Mouse (Mus musculus) embryonic facial prominence, embryonic 14.5 days (tissue): ENCODE data around the gene Umod. TPM values are rescaled to one million over a fixed set of nuclear protein-coding genes. Genes with fewer than 3 reads are reported as not detected.

ENCODE experiments used
- ATAC-seq: fragments of 200-750 bp; cut with Nextera tagmentation; 2 replicates; pipeline ENCODE4 v1.8.0; 2017; ENCODE audit warnings: low read depth, moderate number of reproducible peaks, moderate TSS enrichment
- DNase-seq: peaks from one replicate; pipeline ENCODE4 v3.0.0-alpha.2; 2015; ENCODE audit warnings: low spot score
- H3K27ac ChIP-seq: fragments of 300-500 bp; sonication (generic); replicated peaks from 2 replicates; pipeline ENCODE4 v1.5.1; 2014; ENCODE audit warnings: low read depth, mild to moderate bottlenecking, low read length, moderate library complexity
- H3K27me3 ChIP-seq: fragments of 300-500 bp; sonication (generic); replicated peaks from 2 replicates; pipeline ENCODE4 v1.6.1; 2014; ENCODE audit warnings: low read length; ENCODE audit not compliant: control insufficient read depth, insufficient read depth
- H3K36me3 ChIP-seq: fragments of 300-500 bp; sonication (generic); 2 replicates; pipeline ENCODE4 v1.6.1; 2014; ENCODE audit warnings: low read length, mixed read lengths; ENCODE audit not compliant: control insufficient read depth, insufficient read depth
- H3K4me1 ChIP-seq: fragments of 300-500 bp; sonication (generic); 2 replicates; pipeline ENCODE4 v1.6.1; 2014; ENCODE audit warnings: antibody characterized with exemption, low read length; ENCODE audit not compliant: control insufficient read depth, insufficient read depth
- H3K4me2 ChIP-seq: fragments of 300-500 bp; sonication (generic); 2 replicates; pipeline ENCODE4 v1.6.1; 2014; ENCODE audit warnings: low read depth, mild to moderate bottlenecking, low read length, moderate library complexity, mixed read lengths
- H3K4me3 ChIP-seq: fragments of 300-500 bp; sonication (generic); 2 replicates; pipeline ENCODE4 v1.5.1; 2014; ENCODE audit warnings: low read depth, mild to moderate bottlenecking, low read length
- H3K9ac ChIP-seq: fragments of 300-500 bp; sonication (generic); 2 replicates; pipeline ENCODE4 v1.6.1; 2014; ENCODE audit warnings: low read depth, mild to moderate bottlenecking, low read length, moderate library complexity, mixed read lengths
- H3K9me3 ChIP-seq: fragments of 300-500 bp; sonication (generic); 2 replicates; pipeline ENCODE4 v1.6.1; 2016; ENCODE audit warnings: low read length; ENCODE audit not compliant: control insufficient read depth
- WGBS: fragments of 180-500 bp; shearing (Covaris S2); extraction: QIAGEN DNeasy Blood & Tissue Kit; methylation state at CpG from one replicate; pipeline ENCODE4 v1.1.7; 2014; 5-methylcytosine and 5-hydroxymethylcytosine counted together
- polyA plus RNA-seq: library from polyadenylated mRNA; unstranded; fragments of >200 nt; fragmentation: Nextera tagmentation; extraction: Ambion mirVana; gene quantifications from 2 replicates; pipeline ENCODE4 v1.2.1, GENCODE M21; 2014

The Umod gene
- polyA plus RNA-seq, 1 experiment from 2014 or later, result 0.13 TPM

DNA sequence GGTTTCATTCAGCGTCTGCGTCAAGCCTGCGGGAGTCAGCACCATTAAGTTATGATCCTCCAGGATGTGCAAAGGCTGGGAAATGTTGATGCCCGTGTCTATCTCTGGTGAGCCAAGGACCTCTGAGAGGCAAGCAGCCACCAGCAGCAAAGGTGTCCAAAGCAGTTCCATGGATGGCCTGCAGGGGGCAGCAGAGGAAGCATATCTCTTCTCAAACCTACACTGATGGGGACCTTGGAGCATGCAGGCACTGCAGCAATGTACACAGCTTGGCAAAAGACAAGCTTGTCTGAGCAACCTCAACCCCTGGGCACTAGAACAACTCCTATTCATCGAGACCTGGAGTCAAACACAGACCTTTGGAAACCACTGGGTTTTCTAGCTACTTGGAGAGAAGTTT lies 40.6 kb upstream of the Umod start:
- no peak overlapping the region for H3K27ac ChIP-seq
- WGBS, result 47% methylated on average over 5 of the region's 5 CpGs
- no peak for ATAC-seq

GRCm38 (mm10) chr7:119519163-119519562 lies 40.1 kb upstream of the Umod start, which contains the start of gene Acsm5:
TSS of gene Acsm5 (plus strand) at chr7:119519463.
- Histone ChIP-seq H3K27me3 (no peaks in the 10 kb centered on the region), H3K4me1 (no peaks in the 10 kb centered on the region), H3K27ac (no peak within 1 kb of the TSS), H3K9me3 (no peaks in the 10 kb centered on the region), H3K36me3 (no peaks in the 10 kb centered on the region), H3K9ac (no peak within 1 kb of the TSS), H3K4me3 (no peak within 1 kb of the TSS), H3K4me2 (no peak within 1 kb of the TSS)
- ATAC-seq (no peak), DNase-seq (no peak)
- 71% methylated on average over 5 of the region's 5 CpGs for WGBS

More for the DNA sequence above, 40.6 kb upstream of the Umod start:
- H3K9me3 ChIP-seq, result no peaks in the 10 kb centered on the region
- H3K36me3 ChIP-seq, result no peaks in the 10 kb centered on the region
- no peaks in the 10 kb centered on the region for H3K27me3 ChIP-seq
- H3K4me2 ChIP-seq, result no peak overlapping the region
- peak; percentile 24 for DNase-seq
- no peak overlapping the region for H3K4me3 ChIP-seq
- no peaks in the 10 kb centered on the region for H3K4me1 ChIP-seq
- no peak overlapping the region for H3K9ac ChIP-seq

- H3K4me2 ChIP-seq, result no peak overlapping the region
- H3K27me3 ChIP-seq, result no peaks in the 10 kb centered on the region
- H3K9me3 ChIP-seq, result no peaks in the 10 kb centered on the region
- no peak overlapping the region for H3K9ac ChIP-seq
- no peak for ATAC-seq
- no peaks in the 10 kb centered on the region for H3K36me3 ChIP-seq
- no peak for DNase-seq
- H3K27ac ChIP-seq, result no peak overlapping the region
- H3K4me1 ChIP-seq, result no peaks in the 10 kb centered on the region
- 84% methylated on average over 7 of the region's 7 CpGs for WGBS
- H3K4me3 ChIP-seq, result no peak overlapping the region
These were observed 37.1 kb upstream of the Umod start for GRCm38 (mm10) chr7:119516272-119516558.

- Histone ChIP-seq H3K4me2 (no peak overlapping the region), H3K9ac (no peak overlapping the region), H3K4me3 (no peak overlapping the region), H3K27me3 (no peaks in the 10 kb centered on the region), H3K27ac (no peak overlapping the region), H3K4me1 (no peaks in the 10 kb centered on the region), H3K9me3 (no peaks in the 10 kb centered on the region), H3K36me3 (no peaks in the 10 kb centered on the region)
- ATAC-seq, result no peak
- 63% methylated on average over 10 of the region's 10 CpGs for WGBS
- peak; percentile 10 for DNase-seq
These were observed 36.6 kb upstream of the Umod start for GRCm38 (mm10) chr7:119515492-119516271.

DNA sequence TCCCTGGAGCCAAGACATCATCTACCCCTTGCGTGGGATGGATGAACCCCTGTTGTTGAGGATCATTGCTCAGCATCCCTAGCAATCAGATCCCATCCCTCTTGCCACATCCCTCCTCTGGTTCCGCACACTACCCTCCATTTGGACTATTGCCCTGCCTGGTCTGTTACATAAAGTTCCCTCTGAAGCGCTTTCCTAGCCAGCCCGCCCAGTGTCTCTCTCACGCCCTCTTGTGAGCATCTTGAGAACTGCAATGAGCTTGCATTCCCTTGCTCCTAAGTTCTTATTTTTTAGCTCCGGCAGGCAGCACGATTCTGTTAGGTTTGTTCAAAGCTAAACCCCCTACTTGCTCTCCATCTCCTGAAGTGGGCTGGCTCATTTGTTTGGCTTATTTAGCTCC lies 34.0 kb upstream of the Umod start:
- H3K36me3 ChIP-seq, result no peaks in the 10 kb centered on the region
- H3K27me3 ChIP-seq, result no peaks in the 10 kb centered on the region
- H3K4me3 ChIP-seq, result no peak overlapping the region
- no peak overlapping the region for H3K4me2 ChIP-seq
- WGBS, result 28% methylated on average over 7 of the region's 7 CpGs
- no peak overlapping the region for H3K9ac ChIP-seq
- DNase-seq (peak; percentile 4), ATAC-seq (no peak)
- H3K9me3 ChIP-seq, result no peaks in the 10 kb centered on the region
- H3K27ac ChIP-seq, result no peak overlapping the region
- H3K4me1 ChIP-seq, result no peaks in the 10 kb centered on the region

DNA sequence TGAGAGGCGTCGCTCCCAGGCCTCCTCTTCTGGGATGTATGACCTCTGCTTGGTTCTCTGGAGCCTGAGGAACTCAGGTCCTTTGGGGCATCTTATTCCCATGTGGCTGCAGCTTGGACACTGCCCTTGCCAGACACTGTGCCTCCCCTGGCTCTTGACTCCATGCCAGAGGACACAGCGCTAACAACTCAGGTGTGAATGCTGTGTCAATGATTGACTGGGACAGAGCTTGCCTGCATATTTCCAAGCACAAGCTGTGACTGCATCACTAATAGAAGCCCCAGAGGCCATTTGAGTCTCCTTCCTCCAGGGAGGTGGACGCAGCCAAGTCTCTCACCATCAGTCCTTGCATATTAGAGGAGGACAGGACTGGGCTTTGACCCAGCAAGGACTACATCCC lies 32.1 kb upstream of the Umod start:
- H3K27me3 ChIP-seq, result no peaks in the 10 kb centered on the region
- no peak for DNase-seq
- ATAC-seq, result no peak
- no peak overlapping the region for H3K27ac ChIP-seq
- no peaks in the 10 kb centered on the region for H3K4me1 ChIP-seq
- no peak overlapping the region for H3K4me2 ChIP-seq
- no peaks in the 10 kb centered on the region for H3K9me3 ChIP-seq
- WGBS, result 93% methylated on average over 4 of the region's 4 CpGs
- H3K9ac ChIP-seq, result no peak overlapping the region
- no peak overlapping the region for H3K4me3 ChIP-seq
- no peaks in the 10 kb centered on the region for H3K36me3 ChIP-seq

DNA sequence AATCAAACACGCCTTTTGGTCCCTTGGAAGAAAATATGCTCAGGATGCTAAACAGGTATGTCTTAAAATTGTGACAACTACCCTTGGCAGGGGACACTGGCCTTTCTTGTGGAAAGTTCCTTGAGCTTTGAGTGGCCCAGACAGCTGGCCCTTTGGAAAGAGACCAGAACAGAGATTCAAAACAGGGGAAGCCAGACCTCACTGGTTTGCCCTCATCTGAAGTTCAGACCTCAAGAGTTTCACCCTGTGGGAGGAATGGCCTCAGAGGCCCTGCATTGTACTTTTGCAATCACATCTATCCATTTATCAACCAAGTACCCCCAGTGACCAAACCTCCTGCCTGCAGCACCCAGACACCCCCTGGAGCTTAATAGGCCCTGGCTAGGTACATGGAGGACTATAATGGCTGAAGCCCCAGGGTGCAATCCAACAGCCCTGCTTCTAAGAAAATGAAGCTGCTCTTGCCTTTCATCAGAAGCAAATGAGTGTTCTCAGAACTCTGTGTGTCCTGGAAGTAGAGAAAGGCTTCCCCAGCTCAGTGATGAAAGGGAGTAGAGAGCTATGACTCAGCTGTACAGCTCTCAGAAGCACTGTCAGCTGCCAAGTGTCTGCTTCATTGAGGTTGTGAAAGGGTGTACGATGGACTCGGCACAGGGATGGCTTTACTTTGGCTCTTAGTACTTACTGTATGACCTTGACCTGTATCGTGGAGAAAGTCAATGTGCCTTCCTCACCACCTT lies 11.1 kb upstream of the Umod start:
- Histone ChIP-seq H3K9me3 (no peaks in the 10 kb centered on the region), H3K27ac (no peak overlapping the region), H3K36me3 (no peaks in the 10 kb centered on the region), H3K9ac (no peak overlapping the region), H3K4me3 (no peak overlapping the region), H3K4me1 (no peaks in the 10 kb centered on the region), H3K4me2 (no peak overlapping the region), H3K27me3 (no peaks in the 10 kb centered on the region)
- ATAC-seq (no peak), DNase-seq (no peak)
- WGBS, result 81% methylated on average over 4 of the region's 4 CpGs

DNA sequence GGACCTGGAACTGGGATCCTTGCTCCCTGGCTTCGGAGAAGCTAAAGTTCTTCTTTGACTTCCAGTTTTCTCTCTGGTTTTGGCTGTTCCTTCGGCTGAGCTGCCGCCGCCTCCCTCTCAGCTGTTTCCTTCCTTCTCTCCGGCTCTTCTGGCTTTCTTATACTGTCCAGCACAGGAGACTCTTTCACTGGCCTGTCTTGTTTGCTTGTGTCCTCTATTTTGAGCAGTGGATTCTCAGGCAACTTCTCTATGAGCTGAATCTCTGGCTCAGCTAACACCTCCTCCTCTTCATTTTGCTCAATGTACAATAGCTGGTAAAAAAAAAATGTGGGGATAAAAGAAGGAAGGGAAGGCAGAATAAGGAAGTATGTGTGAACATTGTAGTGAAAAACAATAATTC lies 7.6 kb upstream of the Umod start:
- 83% methylated on average over 5 of the region's 5 CpGs for WGBS
- Histone ChIP-seq H3K4me3 (no peak overlapping the region), H3K4me1 (no peaks in the 10 kb centered on the region), H3K27me3 (no peaks in the 10 kb centered on the region), H3K36me3 (no peaks in the 10 kb centered on the region), H3K9me3 (no peaks in the 10 kb centered on the region), H3K27ac (no peak overlapping the region), H3K4me2 (no peak overlapping the region), H3K9ac (no peak overlapping the region)
- ATAC-seq (no peak), DNase-seq (no peak)

GRCm38 (mm10) chr7:119484154-119484553 lies 5.1 kb upstream of the Umod start:
- no peak for DNase-seq
- H3K4me2 ChIP-seq, result no peak overlapping the region
- no peaks in the 10 kb centered on the region for H3K4me1 ChIP-seq
- H3K4me3 ChIP-seq, result no peak overlapping the region
- 78% methylated on average over 4 of the region's 4 CpGs for WGBS
- no peak for ATAC-seq
- H3K9me3 ChIP-seq, result no peaks in the 10 kb centered on the region
- H3K27ac ChIP-seq, result no peak overlapping the region
- H3K9ac ChIP-seq, result no peak overlapping the region
- no peaks in the 10 kb centered on the region for H3K27me3 ChIP-seq
- H3K36me3 ChIP-seq, result no peaks in the 10 kb centered on the region
